Mouse (Mus musculus): ENCODE measurements around the gene Phb. TPM values are rescaled to one million over a fixed set of nuclear protein-coding genes. Genes with fewer than 3 reads are reported as not detected.

Gene Phb
- total RNA-seq, 2 experiments from 2014 or later = 87.4 to 103 TPM

DNA sequence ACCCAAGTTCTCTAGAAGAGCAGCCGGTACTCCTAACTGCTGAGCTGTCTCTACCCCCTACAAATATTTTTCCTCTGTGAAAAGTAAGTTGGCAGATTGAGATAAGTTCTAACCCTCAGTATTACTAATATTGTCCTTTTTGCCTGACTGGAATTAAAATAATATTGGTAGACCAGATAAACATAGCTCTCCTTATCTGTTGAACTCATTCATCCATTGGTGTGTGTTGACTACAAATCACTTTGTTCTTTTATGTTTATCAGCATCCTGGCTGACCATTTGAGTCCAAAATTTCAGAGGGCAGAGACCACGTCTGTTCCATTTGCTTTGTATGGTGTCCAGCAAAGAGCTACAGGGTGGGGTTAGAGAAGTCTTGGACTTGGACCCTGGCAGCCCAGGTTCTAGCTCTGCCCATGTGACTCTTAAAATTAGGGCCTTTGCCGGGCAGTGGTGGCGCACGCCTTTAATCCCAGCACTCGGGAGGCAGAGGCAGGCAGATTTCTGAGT is 42.8 kb downstream of the Phb start:
- no peak for DNase-seq (ENCODE audit: low spot score in 2 of 2)

DNA sequence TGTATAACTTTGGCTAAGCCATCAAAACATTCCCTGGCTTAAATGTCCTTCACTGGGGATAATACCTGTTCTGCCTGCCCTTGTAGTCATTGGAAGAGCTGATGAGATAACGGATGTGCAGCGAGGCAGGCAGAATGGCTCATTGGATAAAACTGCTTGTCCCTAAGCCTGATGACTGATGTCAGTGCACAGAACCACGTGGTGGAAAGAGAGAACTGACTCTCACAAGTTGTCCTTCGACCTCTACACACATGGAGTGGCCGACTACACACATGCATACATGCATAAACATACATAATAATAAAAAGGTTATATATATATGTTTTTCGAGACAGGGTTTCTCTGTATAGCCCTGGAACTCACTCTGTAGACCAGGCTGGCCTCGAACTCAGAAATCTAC is 43.7 kb downstream of the Phb start:
- no peak for DNase-seq (ENCODE audit: low spot score in 2 of 2)

DNA sequence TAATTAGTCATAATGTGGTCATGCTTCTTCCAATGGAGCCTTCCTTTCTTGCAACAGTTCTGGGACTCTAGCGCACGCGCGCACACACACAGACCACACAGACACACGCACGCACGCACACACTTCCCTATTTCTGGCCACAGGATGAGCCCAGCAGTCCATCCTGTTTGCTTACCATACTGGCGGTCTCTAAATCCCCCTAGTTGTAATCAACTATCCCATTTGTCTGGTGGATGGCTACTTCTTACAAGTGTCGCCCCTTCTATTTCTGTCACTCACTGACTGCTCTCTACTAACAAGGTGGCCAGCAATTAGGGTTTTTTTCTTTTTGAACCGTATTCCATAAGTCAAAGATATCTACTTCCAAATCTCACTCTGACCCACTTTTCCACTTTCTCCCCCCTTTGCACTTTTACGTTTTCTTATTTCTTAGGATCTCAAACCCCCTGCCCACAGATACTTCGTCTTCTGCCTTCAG is 45.4 kb downstream of the Phb start:
- peak; percentile 7 to 30 for DNase-seq (ENCODE audit: low spot score in 2 of 2)

DNA sequence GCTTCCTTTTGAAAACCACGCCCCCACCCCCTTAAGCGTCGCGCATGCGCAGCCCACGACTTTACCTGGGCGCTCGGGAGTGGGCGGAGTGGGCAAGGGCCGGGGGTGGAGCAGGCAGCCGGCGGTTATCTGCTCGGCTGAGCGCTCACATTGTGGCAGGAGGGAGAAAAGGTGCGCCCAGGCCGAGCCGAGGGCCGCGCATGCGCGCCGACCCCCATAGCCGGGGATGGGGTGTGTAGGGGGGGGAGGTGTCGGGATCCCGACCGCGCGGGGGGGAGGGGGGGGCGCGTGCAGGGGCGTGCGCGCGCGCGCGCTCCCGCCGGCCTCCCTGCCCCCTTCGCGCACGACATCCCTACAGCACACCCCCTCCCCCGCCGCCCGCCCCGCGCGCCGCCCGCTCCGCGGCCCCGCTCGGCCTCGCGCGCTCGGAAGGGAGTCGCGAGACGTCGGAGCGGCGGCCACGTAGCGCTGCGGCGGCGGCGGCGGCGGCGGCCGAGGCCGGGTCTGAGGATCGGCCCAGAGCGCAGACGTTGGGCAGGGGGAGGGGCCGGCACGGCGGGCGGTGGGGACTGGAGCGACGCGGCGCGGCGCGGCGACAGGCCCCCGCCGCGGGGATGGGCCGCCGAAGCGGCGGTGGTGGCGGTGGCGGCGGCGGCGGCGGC is 45.9 kb downstream of the Phb start, which contains the start of gene Zfp652:
TSS of gene Zfp652 (plus strand) at position 111 of the 662 bp plus-strand sequence.
- peak; percentile 68 to 75 for DNase-seq (ENCODE audit: low spot score in 2 of 2)

DNA sequence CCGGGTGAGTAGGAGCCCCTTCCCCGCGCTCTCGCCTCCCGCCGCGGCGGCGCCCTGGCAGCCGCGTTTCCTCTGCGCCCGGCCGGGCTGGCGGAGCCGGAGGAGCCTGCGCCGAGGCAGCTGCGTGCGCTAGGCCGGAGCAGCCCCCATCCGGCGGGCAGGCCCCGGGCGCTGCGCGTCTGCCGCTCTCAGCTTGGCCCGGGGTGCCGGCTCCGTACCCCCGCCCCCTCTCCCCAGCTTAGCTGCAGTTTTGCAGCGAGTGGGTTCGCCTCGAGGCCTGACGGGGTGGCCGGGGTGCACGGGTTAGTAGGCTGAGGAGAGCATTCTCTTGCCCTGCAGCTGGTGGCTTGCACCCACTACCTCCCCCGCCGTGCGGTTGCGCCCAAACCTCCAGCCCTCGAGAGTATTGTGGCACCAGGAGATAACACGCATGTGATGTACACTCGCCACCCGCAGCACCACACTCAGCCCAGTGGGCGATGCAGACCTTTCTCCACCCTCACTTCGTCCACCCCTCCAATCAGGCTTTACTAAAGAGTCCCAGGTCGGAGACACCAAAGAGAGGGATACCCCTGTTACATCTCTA is 46.6 kb downstream of the Phb start:
- DNase-seq (ENCODE audit: low spot score in 2 of 2) = peak; percentile 38 to 60

DNA sequence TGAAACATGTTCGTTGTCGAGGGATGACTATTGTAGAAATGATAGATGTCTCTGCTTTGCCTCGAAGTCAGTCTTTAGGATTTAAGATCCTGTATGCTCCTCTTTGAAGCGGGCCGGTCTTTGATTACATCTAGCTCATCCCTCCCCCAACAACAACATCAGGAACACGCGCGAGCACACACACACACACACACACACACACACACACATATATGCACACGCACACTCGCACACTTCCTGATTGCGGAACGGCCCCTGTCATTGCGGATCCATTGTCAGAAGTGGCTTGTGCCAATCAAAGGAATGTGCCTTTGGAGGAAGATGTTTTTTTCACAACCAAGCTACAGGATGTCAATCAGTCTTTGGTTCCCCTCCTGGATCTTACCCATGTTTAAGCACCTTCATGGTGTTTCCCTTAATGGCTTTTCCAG is 47.1 kb downstream of the Phb start:
- DNase-seq (ENCODE audit: low spot score in 2 of 2) = no peak

DNA sequence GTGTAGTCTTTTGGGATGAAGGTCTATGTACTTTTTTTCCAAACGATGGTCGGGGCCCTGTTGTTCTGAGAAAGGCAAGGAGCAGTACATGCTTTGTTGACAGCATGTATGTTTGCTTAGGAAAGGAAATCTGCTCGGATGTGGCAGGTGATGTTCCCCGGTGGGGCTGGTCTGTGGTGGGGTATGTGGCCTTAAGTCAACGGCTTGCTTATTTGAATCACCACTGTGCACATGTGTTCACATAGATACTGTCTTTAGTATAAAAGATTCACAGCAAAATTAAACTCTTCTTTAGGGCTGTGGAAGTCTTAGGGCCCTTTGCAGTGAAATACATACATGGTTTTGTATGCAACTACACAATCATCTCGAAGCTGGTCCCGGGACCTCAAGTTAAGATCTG is 47.7 kb downstream of the Phb start:
- DNase-seq (ENCODE audit: low spot score in 2 of 2) = no peak

DNA sequence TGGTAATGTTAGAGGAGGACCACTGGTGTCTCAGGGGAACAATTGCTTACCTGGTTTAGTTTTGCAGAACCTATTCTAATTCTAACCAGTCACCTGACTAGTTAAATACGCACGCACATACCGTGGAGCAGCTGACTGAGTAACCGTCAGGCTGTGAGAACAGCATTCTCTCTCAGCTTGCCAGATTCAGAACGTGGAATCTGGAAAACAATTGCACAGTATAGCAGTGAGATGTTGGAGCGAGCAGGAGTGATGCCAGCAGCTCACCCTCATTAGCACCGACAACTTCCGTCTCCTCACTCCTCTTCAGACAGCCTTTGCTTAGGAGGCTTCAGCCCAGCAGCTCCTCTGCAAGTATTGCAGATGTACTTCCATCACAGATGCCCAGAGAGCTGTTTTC is 49.4 kb downstream of the Phb start:
- peak; percentile 17 to 18 for DNase-seq (ENCODE audit: low spot score in 2 of 2)

DNA sequence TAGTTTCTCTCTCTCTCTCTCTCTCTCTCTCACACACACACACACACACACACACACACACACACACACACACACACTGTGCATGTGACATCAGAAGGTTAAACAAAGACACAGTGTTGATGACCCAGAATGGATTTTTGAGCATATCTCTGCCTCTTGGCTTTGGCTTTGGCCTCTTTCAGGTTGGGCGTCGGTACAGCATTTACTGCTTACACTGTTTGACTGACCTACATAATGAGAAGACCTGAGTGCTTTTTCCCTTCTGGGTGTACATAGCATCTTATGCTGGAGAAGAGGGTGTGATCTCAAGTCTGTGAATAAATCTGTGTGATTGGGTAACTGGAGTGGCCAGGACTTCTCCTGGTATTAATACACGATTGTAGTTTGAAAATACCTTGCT is 52.6 kb downstream of the Phb start:
- no peak for DNase-seq (ENCODE audit: low spot score in 2 of 2)

DNA sequence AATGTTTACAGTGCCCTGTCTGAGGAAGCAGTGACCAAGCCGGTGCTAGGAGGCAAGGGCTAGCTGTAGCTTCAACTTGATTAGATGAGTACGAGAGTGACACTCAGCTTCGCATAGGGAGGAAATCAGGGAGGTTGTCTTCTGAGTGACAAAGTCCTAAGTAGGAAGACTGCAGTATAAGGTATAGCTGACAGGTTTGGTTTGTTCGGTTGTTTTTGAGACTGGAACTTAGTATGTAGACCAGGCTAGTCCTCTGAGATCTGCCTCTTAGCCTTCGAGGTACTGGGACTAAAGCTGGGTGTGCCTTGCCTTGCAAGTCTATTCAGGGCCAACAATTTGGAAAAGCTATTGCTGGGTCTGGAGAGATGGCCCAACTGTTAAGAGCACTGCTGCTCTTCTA is 56.5 kb downstream of the Phb start, which contains the start of gene B130006D01Rik:
TSS of gene B130006D01Rik (plus strand) at position 301 of the 400 bp plus-strand sequence.
- no peak for DNase-seq (ENCODE audit: low spot score in 2 of 2)

DNA sequence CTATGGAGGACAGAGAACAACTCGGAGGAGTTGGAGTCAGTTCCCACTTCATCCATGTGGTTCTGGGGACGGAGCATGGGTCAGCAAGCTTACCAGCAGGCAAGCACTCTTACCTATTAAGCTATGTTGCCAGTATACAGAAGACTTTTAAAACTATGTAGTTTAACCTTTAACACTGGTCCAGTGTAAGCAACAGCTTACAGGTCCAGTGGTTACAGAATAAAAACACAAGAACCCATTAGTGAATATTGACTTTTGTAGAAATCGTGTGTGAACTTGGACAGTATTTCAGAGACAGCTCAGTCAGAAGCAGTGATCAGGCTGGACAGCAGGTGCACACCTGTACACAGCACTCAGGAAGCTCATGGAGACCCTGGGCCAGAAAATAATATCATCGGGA is 57.7 kb downstream of the Phb start:
- no peak for DNase-seq (ENCODE audit: low spot score in 2 of 2)

DNA sequence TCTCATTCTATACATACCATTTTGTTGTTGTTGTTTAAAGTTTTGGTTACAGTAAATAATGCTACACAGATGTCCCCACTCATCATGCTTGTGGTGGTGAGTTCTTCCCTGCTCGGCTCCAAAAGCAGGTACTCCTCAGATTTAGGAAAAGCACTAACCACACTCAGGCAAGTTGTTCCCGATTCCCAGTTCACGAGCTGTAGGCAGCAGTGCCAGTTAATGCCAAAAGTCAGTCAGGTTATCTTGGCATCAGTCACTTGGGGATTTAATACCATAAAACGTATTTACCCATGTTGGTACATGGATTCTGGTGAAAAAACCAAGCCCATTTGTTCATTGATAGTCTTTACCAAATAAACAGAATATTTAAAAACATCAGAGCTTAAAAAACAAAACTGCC is 59.4 kb downstream of the Phb start:
- no peak for DNase-seq (ENCODE audit: low spot score in 2 of 2)

DNA sequence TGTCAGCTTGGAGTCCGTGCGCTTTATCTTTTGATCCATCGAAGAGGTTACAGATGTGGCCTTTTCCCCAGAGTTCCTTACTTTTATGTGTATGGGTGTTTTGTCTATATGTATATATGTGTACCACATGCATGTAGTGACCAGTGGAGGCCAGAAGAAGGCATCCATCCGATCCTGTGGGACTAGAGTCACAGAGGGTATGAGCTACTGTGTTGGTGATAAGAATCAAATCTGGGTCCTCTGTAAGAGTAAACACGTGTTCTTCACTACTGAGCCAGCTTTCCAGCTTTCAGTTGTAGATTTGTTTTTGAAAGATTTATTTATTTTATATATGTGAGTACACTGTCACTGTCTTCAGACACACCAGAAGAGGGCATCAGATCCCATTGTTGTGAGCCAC is 61.2 kb downstream of the Phb start:
- DNase-seq (ENCODE audit: low spot score in 2 of 2) = no peak

DNA sequence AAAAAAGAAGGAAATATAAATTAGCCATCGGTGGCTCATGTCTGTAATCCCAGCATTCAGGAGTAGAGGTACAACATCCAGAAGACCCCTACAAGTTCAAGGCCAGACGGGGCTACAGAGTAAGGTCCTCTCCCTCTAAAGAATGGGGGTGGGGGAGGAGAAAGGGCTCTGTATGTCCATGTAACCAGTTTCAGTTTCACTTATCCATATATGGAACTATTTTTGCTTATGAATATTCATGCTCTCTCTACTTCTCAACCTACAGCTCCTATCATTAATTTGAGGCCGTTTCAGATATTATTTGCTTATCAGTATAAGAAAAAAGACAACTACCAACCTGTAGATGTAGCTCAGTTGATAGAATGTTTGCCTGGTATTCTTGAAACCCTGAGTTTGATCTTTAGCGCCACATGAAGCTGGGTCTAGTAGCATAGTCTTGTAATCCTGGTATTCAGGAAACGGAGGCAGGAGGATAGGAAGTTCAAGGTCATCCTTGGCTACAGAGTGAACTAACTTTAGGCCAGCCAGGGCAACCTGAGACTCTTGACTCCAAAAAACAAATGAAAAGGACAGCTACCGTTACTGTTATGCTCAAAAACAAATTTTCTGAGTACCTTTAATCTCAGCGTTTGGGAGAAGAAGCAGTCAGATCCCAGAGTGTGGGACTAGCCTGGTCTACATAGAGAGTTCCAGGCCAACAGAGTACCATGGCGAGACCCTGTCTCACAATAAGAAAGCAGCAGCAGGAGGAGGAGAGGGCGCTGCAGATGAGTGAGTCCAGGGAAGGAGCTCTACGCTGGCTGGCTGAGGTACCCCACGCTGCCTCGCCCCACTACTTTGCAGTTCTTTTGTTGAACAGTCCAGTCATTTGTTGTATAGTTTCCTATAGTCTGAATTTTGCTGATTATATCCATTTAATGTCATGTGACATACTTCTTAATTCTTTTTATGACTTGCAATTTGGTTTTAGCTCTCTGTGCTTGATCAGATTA is 62.5 kb downstream of the Phb start:
- no peak for DNase-seq (ENCODE audit: low spot score in 2 of 2)

Other genes starting within 250 kb of the Phb start
- 10 to 100 TPM; 23.4 to 32.6 TPM for gene Nxph3, start 152.4 kb upstream of the Phb start, total RNA-seq (2021)
- 1 to 10 TPM; 1.1 to 1.7 TPM for gene Ngfr, start 79.2 kb upstream of the Phb start, total RNA-seq (2021)
- 10 to 100 TPM; 37.8 to 41.1 TPM for gene Zfp652, start 45.7 kb downstream of the Phb start, total RNA-seq (2021)
- gene B130006D01Rik, start 56.6 kb downstream of the Phb start, total RNA-seq (2021) = 1 to 10 TPM; 1.2 to 1.3 TPM
- 10 to 100 TPM; 65.2 to 87.4 TPM for gene Phospho1, start 157.5 kb downstream of the Phb start, total RNA-seq (2021)
- 1 to 10 TPM; 2.8 to 4.5 TPM for gene Gngt2, start 170.3 kb downstream of the Phb start, total RNA-seq (2021)
- 1 to 10 TPM; 7.3 to 8.0 TPM for gene Abi3, start 175.5 kb downstream of the Phb start, total RNA-seq (2021)
- not detected for gene B4galnt2, start 247.9 kb downstream of the Phb start, total RNA-seq (2021)